Mouse (Mus musculus) limb, embryonic 11.5 days (tissue): ENCODE measurements around the gene Retreg2. TPM values are rescaled to one million over a fixed set of nuclear protein-coding genes. Genes with fewer than 3 reads are reported as not detected.

Source experiments
- ATAC-seq: fragments of 200-750 bp; cut with Nextera tagmentation; 2 replicates; pipeline ENCODE4 v1.8.0; 2017; ENCODE audit warnings: low read depth; ENCODE audit not compliant: insufficient number of reproducible peaks, low FRiP score, low TSS enrichment
- DNase-seq: peaks from one replicate; pipeline ENCODE4 v3.0.0-alpha.2; 2015; ENCODE audit warnings: low spot score
- H3K27ac ChIP-seq: fragments of 300-500 bp; sonication (generic); replicated peaks from 2 replicates; pipeline ENCODE4 v1.5.1; 2014; ENCODE audit warnings: low read depth, mild to moderate bottlenecking, low read length
- H3K27me3 ChIP-seq: fragments of 300-500 bp; sonication (generic); 2 replicates; pipeline ENCODE4 v1.6.1; 2014; ENCODE audit warnings: mild to moderate bottlenecking, low read length, mixed read lengths; ENCODE audit not compliant: control insufficient read depth, insufficient read depth
- H3K36me3 ChIP-seq: fragments of 300-500 bp; sonication (generic); 2 replicates; pipeline ENCODE4 v1.6.1; 2014; ENCODE audit warnings: mild to moderate bottlenecking, low read length, moderate library complexity, mixed read lengths; ENCODE audit not compliant: control insufficient read depth, insufficient read depth
- H3K4me1 ChIP-seq: fragments of 300-500 bp; sonication (generic); 2 replicates; pipeline ENCODE4 v1.6.1; 2014; ENCODE audit warnings: low read length, mixed read lengths; ENCODE audit not compliant: control insufficient read depth, insufficient read depth
- H3K4me2 ChIP-seq: fragments of 300-500 bp; sonication (generic); 2 replicates; pipeline ENCODE4 v1.6.1; 2014; ENCODE audit warnings: low read depth, mild to moderate bottlenecking, moderate library complexity; ENCODE audit not compliant: severe bottlenecking
- H3K4me3 ChIP-seq: fragments of 300-500 bp; sonication (generic); 2 replicates; pipeline ENCODE4 v1.5.1; 2014; ENCODE audit warnings: low read depth, low read length
- H3K9ac ChIP-seq: fragments of 300-500 bp; sonication (generic); 2 replicates; pipeline ENCODE4 v1.6.1; 2014; ENCODE audit warnings: mild to moderate bottlenecking, low read length
- H3K9me3 ChIP-seq: fragments of 300-500 bp; sonication (generic); 2 replicates; pipeline ENCODE4 v1.6.1; 2016; ENCODE audit warnings: low read length; ENCODE audit not compliant: control insufficient read depth
- WGBS: fragments of 180-500 bp; shearing (Covaris S2); extraction: QIAGEN DNeasy Blood & Tissue Kit; methylation state at CpG from one replicate; pipeline ENCODE4 v1.1.7; 2014; 5-methylcytosine and 5-hydroxymethylcytosine counted together
- polyA plus RNA-seq: library from polyadenylated mRNA; unstranded; fragments of >200 nt; fragmentation: Nextera tagmentation; extraction: Ambion mirVana; gene quantifications from 2 replicates; pipeline ENCODE4 v1.2.1, GENCODE M21; 2014

Retreg2 gene
- polyA plus RNA-seq, 1 experiment from 2014 or later, result 30.4 TPM

GRCm38 (mm10) chr1:75158990-75159389, 16.4 kb downstream of the Retreg2 start:
- Histone ChIP-seq H3K4me1 (no peaks in the 10 kb centered on the region), H3K9me3 (no peaks in the 10 kb centered on the region), H3K27me3 (no peaks in the 10 kb centered on the region), H3K27ac (no peak overlapping the region), H3K4me3 (no peak overlapping the region), H3K4me2 (no peak overlapping the region), H3K36me3 (no peaks in the 10 kb centered on the region), H3K9ac (no peak overlapping the region)
- ATAC-seq (no peak), DNase-seq (no peak)

GRCm38 (mm10) chr1:75159540-75160255, 17.1 kb downstream of the Retreg2 start:
- H3K4me1 ChIP-seq, result no peaks in the 10 kb centered on the region
- H3K27ac ChIP-seq, result no peak overlapping the region
- no peak overlapping the region for H3K4me3 ChIP-seq
- no peak overlapping the region for H3K9ac ChIP-seq
- 75% methylated on average over 5 of the region's 5 CpGs for WGBS
- H3K36me3 ChIP-seq, result no peaks in the 10 kb centered on the region
- DNase-seq (no peak), ATAC-seq (no peak)
- H3K4me2 ChIP-seq, result no peak overlapping the region
- no peaks in the 10 kb centered on the region for H3K27me3 ChIP-seq
- H3K9me3 ChIP-seq, result no peaks in the 10 kb centered on the region

- Histone ChIP-seq H3K9me3 (no peaks in the 10 kb centered on the region), H3K4me2 (no peak overlapping the region), H3K4me1 (no peaks in the 10 kb centered on the region), H3K27ac (no peak overlapping the region), H3K4me3 (no peak overlapping the region), H3K9ac (no peak overlapping the region), H3K36me3 (no peaks in the 10 kb centered on the region), H3K27me3 (no peaks in the 10 kb centered on the region)
- ATAC-seq (no peak), DNase-seq (no peak)
- WGBS, result 83% methylated on average over 4 of the region's 4 CpGs
Observed at GRCm38 (mm10) chr1:75160256-75160617, 17.7 kb downstream of the Retreg2 start.

GRCm38 (mm10) chr1:75168093-75168471, 25.5 kb downstream of the Retreg2 start:
- ATAC-seq, result peak; percentile 16; the same call in 1 of the 2 replicates

GRCm38 (mm10) chr1:75168472-75169464, 26.2 kb downstream of the Retreg2 start, which contains the start of gene Zfand2b:
Gene Zfand2b, plus strand, starts transcription at chr1:75168646.
- H3K9me3 ChIP-seq, result no peaks in the 10 kb centered on the region
- WGBS, result under 1% methylated on average over 57 of the region's 59 CpGs
- peak within 1 kb of the TSS; percentile 48 for H3K9ac ChIP-seq
- peak within 1 kb of the TSS; percentile 58 for H3K4me2 ChIP-seq
- peaks cover 13% of the 10 kb centered on the region for H3K36me3 ChIP-seq
- peaks cover 4% of the 10 kb centered on the region for H3K4me1 ChIP-seq
- DNase-seq, result peak; percentile 99
- peak; percentile 98 for ATAC-seq
- H3K4me3 ChIP-seq, result peak within 1 kb of the TSS; percentile 74
- no peaks in the 10 kb centered on the region for H3K27me3 ChIP-seq
- peak within 1 kb of the TSS; percentile 64; the same call in 1 of the 2 replicates for H3K27ac ChIP-seq

More at GRCm38 (mm10) chr1:75168093-75168471, 25.5 kb downstream of the Retreg2 start:
- no peaks in the 10 kb centered on the region for H3K9me3 ChIP-seq
- H3K36me3 ChIP-seq, result peaks cover 9% of the 10 kb centered on the region
- H3K4me1 ChIP-seq, result peaks cover 4% of the 10 kb centered on the region
- H3K4me3 ChIP-seq, result peak overlapping the region; percentile 74
- peak overlapping the region; percentile 58 for H3K4me2 ChIP-seq
- DNase-seq, result no peak
- 7% methylated on average over 7 of the region's 7 CpGs for whole genome bisulfite sequencing
- no peaks in the 10 kb centered on the region for H3K27me3 ChIP-seq
- H3K9ac ChIP-seq, result peak overlapping the region; percentile 45; the same call in 1 of the 2 replicates
- H3K27ac ChIP-seq, result peak overlapping the region; percentile 40; the same call in 1 of the 2 replicates

DNA sequence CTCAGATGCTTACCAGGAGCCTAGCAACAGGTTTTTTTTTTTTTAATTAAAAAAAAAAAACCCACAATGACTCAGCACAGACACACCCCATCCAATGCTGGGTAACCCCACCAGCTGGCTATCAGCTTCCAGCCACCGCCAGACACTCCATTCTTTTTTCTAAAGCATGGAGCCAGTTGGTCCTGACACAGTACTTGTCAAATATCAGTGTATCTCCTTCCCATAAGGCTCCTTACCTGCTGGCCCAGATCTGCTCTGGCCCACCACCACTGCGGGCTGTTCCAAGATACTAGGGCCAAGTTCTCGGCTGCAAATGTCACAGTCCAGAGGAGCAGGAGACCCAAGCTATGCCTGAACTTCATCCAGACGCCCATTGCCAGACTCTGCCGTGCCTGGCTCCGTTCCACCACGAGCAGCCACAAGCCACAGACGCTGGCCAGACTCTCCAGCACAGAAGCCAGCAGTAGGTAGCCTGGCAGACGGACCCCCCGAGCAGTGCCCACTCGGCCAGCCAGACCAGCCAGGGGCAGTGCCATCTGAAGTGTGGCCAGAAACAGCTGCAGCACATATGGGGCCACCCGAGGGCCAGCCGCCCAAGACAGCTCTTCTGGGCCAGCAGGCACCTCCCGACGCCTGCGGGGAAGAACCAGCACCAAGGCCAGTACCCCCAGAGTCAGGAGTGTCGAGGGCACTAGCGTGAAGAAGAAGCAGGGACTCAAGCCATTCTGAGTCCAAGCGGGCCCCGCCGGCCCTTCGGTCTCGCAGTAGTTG, 36.9 kb downstream of the Retreg2 start:
- Histone ChIP-seq H3K27me3 (no peaks in the 10 kb centered on the region), H3K9ac (peak overlapping the region; percentile 65), H3K36me3 (peaks cover 10% of the 10 kb centered on the region), H3K4me1 (peaks cover 7% of the 10 kb centered on the region), H3K4me2 (peak overlapping the region; percentile 99), H3K27ac (0 out of 2 replicates have a peak overlapping the region, but pooled peaks have one; percentile 30), H3K4me3 (peak overlapping the region; percentile 67), H3K9me3 (no peaks in the 10 kb centered on the region)
- peak; percentile 51 for ATAC-seq
- 12% methylated on average over 23 of the region's 23 CpGs for WGBS
- no peak for DNase-seq

- ATAC-seq (peak; percentile 88), DNase-seq (peak; percentile 91)
- Histone ChIP-seq H3K4me1 (peaks cover 7% of the 10 kb centered on the region), H3K9me3 (no peaks in the 10 kb centered on the region), H3K4me3 (peak within 1 kb of the TSS; percentile 67), H3K27me3 (no peaks in the 10 kb centered on the region), H3K4me2 (peak within 1 kb of the TSS; percentile 99), H3K36me3 (peaks cover 10% of the 10 kb centered on the region), H3K9ac (peak within 1 kb of the TSS; percentile 65), H3K27ac (0 out of 2 replicates have a peak within 1 kb of the TSS, but pooled peaks have one; percentile 30)
- WGBS, result under 1% methylated on average over 31 of the region's 31 CpGs
Observed at GRCm38 (mm10) chr1:75180105-75180590, 37.6 kb downstream of the Retreg2 start, which contains the start of gene Abcb6. Gene Abcb6, minus strand, starts transcription at chr1:75180392.
